Mouse (Mus musculus) stomach, embryonic 16.5 days (tissue): Measurements from ENCODE around the gene Ttll5. TPM values are rescaled to one million over a fixed set of nuclear protein-coding genes. Genes with fewer than 3 reads are reported as not detected.

Experiments
- polyA plus RNA-seq: library from polyadenylated mRNA; unstranded; fragments of >200 nt; fragmentation: Nextera tagmentation; extraction: Ambion mirVana; gene quantifications from 2 replicates; pipeline ENCODE4 v1.2.1, GENCODE M21; 2015

The Ttll5 gene
- polyA plus RNA-seq, 1 experiment from 2014 or later = 11.4 TPM

Other genes starting within 250 kb of the Ttll5 start
- gene Jdp2, start 225.6 kb upstream of the Ttll5 start, polyA plus RNA-seq = 0.29 and 0.80 TPM in 2 replicates
- gene Batf, start 138.0 kb upstream of the Ttll5 start, polyA plus RNA-seq = 3.4 and 4.6 TPM in 2 replicates
- gene Flvcr2, start 78.1 kb upstream of the Ttll5 start, polyA plus RNA-seq = 2.1 and 2.2 TPM in 2 replicates
- 123 and 132 TPM in 2 replicates for gene Erg28, start 109 bp upstream of the Ttll5 start, polyA plus RNA-seq